Mouse (Mus musculus): ENCODE results near the gene Ubxn6.

GRCm38 (mm10) chr17:56100811-56101210 is 26.0 kb upstream of the Ubxn6 start:
- TF ChIP-seq ZC3H11A (IDR thresholded peaks at IDR 0.05; ENCODE audit: borderline replicate concordance, low read depth, low read length) (no peak), ZNF384 (IDR thresholded peaks at IDR 0.05; ENCODE audit: low read depth, low read length) (no peak), HCFC1 (IDR thresholded peaks at IDR 0.05; ENCODE audit: borderline replicate concordance, insufficient read depth, low read length) (no peak)

Measured in ES-E14 (cell line).